Mouse (Mus musculus) regulatory T cell (primary cell): ENCODE measurements at regions not wholly inside any gene's neighbourhood (a gene's known extent, or its start where the extent isn't known, plus 50 kb on each side); places are given as distances from the start of the nearest gene placed in this dataset.

Experiments
- in situ Hi-C: fragments of 300-600 bp; cut with MboI, MseI; formaldehyde crosslinking; loops from one replicate; pipeline ENCODE4 v1.15.1; 2025; ENCODE audit warnings: high pct_unique_total_duplicates

GRCm38 (mm10) chr10:111694227-111695200, 188.4 kb downstream of the Phlda1 start:
- in situ Hi-C loops: no loop called here

DNA sequence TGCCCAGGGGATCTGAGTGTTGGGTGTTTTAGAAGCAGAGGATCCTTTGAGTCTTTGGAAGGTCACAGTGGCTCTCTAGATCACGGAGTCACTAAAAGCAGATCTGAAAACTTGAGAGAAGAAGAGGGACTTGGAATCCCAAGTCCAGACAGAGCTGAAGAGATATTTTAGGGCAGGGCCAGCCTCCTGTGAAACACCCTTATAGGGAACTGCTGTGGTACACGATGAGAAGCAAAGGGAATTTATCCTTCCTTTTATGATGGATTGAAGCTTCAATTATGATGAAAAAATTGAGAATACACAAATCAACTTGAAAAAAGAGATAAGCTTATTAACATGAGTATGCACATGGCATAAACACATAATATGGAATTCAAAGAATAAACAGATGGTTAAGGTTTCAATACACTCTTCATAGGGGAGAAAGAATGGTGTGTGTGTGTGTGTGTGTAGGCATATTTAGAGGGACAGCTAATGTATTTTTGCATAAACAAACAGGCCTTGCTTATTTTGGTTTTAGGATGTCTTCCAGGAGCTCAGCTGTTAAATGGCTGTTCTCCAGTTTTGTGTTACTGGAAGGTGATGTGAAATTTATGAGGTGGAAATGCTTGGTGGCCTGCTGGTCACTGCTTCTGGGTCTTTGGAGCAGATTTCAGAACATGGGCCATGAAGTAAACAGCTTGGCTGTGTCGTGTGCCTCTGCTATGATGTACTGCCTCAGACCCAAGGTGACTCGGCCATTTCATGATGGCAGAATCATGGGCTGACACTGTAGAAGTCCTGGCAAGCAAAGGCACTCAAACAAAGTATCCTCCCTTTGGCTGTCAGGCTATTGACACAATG, 190.1 kb downstream of the Phlda1 start:
- in situ Hi-C loops: no loop called here

- in situ Hi-C loops: no loop called here
Observed at GRCm38 (mm10) chr10:111696987-111697386, 190.9 kb downstream of the Phlda1 start.

DNA sequence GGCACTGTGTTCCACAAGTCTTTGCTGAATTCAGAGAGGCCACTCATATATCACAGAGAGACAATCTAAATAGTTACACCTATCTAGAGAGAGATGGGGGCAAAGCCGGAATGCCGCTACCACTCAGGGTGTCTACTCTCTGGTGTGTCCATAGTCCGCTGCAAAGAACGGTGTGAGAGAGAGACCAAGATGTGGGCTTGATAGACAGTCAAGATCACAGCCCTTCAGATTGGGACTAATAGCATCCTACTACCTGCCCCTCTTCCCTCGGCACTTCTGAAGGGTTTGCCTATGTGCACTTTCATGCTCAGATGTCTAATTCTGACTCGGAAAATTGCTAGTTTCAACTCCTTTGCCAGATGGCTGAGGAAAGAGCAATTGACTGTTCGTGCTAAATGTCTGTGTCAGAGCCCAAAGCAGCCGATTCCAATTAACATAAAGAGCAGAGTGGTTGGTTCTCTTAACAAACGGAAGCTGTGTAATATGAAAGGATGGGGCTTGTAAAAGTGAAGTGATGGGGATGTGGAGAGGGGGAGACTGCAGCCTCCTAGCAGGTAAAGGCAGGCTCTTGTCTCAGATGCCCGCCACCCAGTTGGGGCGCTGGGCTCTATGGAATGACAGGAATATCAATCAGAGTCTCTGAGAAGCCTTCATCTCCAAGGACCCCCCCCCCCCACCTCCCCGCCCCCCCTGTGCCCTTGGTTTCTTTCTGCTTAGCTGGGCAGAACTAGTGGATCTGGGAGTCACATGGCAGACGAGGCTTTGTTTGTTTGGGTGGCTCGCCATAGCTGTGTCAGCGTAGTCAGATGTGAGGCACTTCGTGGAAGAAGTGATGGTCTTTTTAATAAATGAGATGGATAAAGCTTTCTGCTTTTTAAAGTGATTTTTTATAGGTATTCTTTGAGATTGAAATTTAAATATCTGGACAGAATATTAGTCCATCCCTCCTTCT, 193.7 kb downstream of the Phlda1 start:
- in situ Hi-C loops: no loop called here

GRCm38 (mm10) chr10:111700570-111700969, 194.5 kb downstream of the Phlda1 start:
- in situ Hi-C loops: no loop called here

GRCm38 (mm10) chr10:111701138-111701537, 195.1 kb downstream of the Phlda1 start:
- in situ Hi-C loops: no loop called here

DNA sequence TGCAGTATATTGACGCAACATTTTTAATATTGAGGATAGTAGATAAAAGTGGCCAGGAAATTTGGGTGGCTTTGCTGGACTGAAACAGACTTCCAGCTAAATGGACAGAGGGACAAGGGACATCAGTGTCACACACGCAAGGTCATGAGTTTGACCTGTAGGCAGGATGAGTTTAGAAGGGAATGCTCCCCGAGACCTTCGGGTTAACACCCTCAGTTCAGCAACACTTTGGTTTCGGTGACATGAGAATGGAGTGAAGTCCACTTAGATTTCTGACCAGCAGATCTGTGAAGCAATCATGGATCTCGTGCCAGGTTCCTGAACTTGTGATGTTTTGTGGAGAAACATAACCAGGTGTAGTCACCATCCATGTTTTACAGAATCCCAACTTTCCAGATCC, 196.3 kb downstream of the Phlda1 start:
- in situ Hi-C loops: no loop called here

DNA sequence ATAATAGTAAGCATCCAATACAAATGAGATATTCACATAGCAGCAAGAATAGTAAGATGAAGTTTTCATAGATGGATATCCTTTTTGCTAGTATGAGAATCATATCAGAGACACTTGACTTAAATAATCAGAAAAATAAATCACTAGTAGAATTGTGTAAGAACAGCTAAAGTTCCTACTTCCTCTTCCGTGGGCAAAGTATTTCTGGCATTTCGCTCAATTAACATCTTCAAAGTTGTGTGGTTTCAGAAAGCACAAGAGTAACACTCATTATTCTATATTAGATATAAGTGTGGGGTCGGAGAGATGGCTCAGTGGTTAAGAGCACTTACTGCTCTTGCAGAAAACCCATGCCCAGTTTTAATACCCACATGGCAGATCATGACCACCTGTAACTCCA, 197.4 kb downstream of the Phlda1 start:
- in situ Hi-C loops: no loop called here

DNA sequence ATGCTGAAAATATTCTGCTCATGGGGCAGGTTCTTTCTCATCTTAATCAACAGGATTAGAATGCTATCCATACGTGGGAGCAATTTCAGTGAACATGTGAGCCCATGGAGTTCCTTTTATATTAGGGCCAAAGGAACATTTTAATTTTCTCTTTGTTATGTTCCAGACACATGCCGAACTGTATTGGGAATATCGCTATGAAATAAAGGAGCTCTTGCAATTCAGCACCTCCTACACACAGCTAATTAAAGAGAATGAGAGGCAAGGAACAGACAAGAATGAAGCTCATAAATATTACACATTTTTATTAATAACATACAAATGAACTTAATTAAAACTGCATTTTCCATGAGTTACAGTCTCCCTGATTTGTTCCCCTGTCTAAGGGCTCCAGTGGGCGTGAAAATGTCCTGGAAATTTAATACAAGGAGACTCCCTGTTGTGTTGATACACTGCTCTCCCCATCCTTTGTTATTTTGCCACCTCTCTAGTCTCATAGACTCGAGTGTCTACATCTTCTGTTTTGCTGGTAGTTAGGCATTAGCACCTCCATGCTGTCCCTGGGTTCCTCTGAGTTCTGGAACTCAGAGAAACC, 205.5 kb downstream of the Phlda1 start:
- in situ Hi-C loops: no loop called here

- in situ Hi-C loops: no loop called here
Observed at GRCm38 (mm10) chr10:111712991-111713390, 206.9 kb downstream of the Phlda1 start.

- in situ Hi-C loops: no loop called here
Observed at GRCm38 (mm10) chr10:111713676-111714075, 207.6 kb downstream of the Phlda1 start.

DNA sequence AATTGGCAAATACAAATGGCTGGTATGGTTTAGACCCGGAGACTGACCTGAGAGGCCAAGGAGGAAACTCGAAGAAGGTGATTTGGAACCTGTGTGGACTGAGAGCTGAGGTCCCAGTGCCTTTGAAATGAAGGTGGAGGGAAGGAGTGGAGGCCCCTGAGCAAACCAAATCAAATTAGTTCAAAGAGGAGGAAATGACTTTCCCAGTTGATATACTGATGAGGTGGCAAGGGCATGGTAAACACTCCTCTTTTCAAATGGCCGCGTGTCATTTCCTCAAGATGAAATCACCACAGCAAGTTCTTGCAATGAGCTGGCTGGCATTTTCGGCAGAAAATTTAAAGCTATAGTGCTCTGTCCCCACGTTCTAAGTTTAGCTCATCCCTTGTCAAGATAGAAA, 209.1 kb downstream of the Phlda1 start:
- in situ Hi-C loops: no loop called here

DNA sequence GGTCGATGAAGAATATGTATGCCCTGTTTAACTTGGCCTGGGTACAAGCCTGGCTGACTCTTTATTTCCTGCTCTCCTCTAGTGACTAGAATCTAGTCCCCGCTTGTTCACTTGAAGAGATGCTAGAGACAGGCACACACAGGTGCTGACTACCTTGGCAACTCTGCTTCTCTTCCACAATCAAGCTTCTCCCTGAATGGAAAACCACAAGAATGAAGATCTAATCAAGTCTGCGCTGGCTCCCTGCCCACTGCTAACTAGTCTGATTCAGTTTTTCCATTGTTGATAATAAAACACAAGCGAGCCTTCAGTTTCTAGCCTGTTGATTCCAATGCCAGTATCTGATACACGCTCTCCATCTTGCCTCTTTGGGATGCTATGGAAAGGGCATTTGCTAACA, 213.5 kb downstream of the Phlda1 start:
- in situ Hi-C loops: no loop called here

DNA sequence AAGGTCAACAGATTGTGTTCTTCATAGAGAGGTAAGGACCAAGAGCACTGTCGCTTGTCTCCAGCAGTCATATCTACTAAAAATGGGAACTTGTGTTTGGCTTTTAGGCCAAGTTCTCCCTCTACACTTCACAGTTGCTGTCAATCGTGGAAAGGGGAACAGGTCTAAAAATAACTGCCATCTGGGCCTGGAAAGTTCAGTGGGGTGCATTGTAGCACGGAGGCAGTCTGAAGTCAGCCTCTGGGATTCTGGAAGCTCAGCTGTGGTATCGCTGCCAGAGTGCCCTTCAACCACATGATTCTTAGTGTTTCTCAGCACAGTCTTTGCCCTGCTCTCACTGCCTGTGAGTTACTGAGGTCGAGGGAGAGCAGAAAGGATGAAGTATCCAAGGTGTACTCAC, 215.0 kb downstream of the Phlda1 start:
- in situ Hi-C loops: no loop called here

DNA sequence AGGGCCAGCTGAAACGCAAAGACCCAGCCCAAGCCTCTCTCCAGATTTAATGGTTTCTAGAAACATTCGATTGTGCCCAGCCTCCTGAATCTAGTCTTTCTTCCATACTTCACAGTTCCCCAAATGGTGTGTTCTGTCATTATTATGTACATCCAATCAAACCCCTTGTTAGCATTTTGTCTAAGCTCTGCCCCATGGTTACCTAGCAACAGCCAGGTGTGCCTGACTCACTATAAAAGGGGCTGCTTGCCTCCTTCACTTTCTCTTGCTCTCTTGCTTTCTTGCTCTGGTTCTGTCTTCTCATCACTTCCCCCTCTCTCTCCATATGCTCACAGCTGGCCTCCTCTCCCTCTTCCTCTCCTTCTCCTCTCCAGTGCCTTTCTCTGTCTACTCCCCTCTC, 217.8 kb downstream of the Phlda1 start:
- in situ Hi-C loops: no loop called here

GRCm38 (mm10) chr10:111724574-111725414, 218.7 kb downstream of the Phlda1 start:
- in situ Hi-C loops: no loop called here

DNA sequence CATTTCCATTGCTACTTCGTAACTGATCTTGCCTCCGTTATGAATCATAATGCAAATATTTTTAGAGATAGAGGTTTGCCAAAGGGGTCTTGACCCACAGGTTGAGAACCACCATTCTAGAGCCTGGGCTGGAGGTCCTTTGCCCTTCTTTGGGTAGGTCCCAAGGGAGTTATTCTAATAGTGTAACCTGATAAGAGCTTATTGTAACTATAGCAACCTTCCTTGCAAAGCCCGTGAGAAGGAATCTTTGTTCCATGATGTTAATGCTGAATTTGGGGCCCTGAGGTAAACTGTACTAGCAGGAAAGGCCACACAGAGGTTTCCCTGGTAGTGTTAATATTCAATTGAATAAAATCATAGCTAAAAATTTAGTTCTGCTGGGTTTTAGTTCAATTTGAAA, 229.9 kb downstream of the Phlda1 start:
- in situ Hi-C loops: no loop called here

GRCm38 (mm10) chr10:111739471-111740138, 232.9 kb upstream of the Krr1 start:
- in situ Hi-C loops: no loop called here

DNA sequence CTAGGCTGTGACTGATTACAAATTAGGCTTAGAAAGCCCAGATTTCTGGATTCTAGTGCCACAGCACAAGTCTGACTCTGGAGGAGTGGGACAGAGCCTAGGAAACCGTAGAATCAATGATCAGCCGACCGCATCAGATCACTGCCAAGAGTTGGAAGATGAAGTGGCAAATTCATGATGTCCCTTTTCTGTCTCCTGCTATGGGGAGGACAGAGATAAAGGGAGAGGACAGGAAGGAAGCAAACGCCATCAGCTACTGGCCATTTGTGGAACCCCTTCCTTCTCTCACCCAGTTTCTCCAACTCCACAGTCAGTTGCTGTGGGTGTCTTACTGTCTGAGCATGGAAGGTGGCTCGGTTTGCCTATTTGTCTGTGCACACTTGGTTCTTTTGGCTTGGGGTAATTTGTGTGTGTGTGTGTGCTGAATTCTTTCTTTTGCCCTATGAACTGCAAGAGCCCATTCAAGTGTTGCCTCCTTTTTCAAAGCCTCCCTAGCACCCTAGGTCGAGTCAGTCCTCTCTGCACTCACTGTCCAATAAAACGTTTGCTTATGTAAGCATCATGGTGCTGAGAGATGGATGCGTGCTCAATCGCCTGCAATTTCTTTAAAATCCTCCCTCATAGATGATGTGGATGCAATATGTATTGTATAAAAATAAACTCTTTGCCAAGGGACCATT, 231.7 kb upstream of the Krr1 start:
- in situ Hi-C loops: no loop called here
